Mouse (Mus musculus): Measurements from ENCODE around the gene Bphl.
A peak's percentile ranks its signal among the peaks of the same experiment; 100 is the strongest.

The Bphl gene

DNA sequence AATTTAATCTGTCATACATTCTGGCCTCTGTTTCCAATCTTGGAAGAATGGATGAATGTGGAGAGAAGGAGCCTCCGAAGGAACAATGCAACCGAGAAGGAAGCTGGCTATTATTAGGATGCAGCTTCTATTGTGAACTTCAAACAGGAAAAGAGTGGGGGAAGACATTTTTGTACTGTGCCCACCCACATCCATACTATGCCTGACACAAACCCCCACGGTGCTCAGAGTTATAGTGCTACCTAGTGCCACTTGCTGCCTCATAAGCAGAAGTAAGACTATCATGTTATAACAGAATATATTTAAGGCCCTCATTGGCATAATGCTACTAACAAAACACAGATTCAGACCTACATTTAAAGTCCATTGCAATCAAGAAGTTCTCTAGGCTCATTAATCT is 52.0 kb downstream of the Bphl start:
- no peak for DNase-seq

DNA sequence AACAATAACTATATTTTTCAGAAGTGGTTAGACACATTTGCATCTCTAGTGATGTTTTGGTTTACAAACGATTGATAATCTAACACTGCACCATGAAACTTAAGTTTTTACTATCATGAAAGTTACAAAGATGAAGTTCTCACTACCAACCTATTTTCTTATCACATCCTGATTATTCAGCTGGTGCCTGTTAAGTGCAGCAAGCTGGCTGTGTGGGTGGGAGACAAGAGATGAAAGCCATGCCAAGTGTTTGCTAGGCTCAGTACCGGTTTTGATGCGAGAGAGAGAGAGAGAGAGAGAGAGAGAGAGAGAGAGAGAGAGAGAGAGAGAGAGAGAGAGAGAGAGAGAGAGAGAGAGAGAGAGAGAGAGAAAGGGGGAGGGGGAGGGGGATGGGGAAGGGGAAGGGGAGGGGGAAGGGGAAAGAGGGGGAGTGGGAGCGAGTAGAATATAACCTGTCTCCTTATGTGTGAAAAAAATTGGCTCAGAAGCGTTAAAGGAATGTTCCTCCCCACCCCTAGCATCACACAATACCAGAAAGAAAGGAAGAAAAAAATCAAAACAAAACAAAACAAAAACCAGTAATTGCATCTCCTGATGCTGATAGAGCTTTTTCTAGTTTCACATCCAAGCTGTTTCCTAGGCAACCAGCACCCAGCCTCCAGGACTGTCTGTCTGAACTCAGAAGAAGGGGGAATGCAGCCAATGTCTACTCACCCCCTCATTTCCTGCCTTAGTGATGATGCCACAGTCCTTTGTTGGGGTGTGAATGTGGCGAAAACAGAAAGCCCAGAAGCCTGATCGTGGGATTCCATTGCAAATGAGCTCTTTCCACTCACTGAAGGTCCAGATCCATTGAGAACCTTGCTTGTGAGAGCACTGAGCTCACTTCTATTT is 58.4 kb downstream of the Bphl start:
- peak; percentile 45 for DNase-seq

DNA sequence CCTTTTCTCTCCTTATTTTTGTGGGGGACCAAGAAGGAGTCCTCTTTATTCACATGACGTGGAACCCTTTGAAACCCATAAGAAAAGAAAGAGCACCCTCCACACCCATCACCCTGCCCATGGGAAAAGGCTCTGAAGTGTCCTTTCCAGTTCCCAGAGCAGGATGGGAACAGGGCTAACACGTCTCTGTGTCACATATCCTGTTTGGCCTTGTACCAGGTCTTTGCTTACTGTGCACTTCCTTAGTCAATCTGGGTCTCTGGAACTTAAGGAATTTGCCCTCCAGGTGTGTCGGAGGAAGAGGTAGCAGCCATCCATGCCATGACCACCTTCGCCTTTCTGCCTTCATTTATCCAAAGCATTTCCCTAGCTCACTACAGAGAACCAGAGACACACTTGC is 59.1 kb downstream of the Bphl start:
- peak; percentile 75 for DNase-seq

GRCm38 (mm10) chr13:34097086-34097485 is 59.7 kb downstream of the Bphl start:
- DNase-seq, result peak; percentile 59

GRCm38 (mm10) chr13:34100733-34101132 is 63.3 kb downstream of the Bphl start:
- DNase-seq, result no peak

- no peak for DNase-seq
These were observed 63.9 kb downstream of the Bphl start for GRCm38 (mm10) chr13:34101247-34101646.

GRCm38 (mm10) chr13:34101908-34102307 is 64.5 kb downstream of the Bphl start:
- DNase-seq, result no peak

GRCm38 (mm10) chr13:34105364-34105763 is 68.0 kb downstream of the Bphl start:
- no peak for DNase-seq

GRCm38 (mm10) chr13:34106256-34106655 is 68.9 kb downstream of the Bphl start:
- no peak for DNase-seq

DNA sequence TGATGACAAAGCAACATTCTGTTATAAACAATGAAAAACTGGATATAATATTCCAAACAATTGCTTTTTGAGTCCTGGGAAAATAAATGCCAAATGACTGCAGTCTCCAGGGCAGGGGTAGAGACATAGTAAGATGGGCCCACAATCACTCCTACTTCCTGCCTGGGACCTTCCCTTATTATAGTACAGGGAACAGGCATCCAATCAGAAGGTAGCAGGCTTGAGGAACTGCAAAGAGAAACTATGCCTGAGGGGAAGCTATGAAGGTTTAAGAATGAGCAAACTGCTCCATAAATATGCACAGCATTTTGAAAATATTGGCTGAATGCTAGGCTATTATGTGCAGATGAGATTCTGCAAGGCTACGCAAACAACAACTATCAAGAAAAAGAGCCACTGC is 69.6 kb downstream of the Bphl start:
- DNase-seq, result no peak

DNA sequence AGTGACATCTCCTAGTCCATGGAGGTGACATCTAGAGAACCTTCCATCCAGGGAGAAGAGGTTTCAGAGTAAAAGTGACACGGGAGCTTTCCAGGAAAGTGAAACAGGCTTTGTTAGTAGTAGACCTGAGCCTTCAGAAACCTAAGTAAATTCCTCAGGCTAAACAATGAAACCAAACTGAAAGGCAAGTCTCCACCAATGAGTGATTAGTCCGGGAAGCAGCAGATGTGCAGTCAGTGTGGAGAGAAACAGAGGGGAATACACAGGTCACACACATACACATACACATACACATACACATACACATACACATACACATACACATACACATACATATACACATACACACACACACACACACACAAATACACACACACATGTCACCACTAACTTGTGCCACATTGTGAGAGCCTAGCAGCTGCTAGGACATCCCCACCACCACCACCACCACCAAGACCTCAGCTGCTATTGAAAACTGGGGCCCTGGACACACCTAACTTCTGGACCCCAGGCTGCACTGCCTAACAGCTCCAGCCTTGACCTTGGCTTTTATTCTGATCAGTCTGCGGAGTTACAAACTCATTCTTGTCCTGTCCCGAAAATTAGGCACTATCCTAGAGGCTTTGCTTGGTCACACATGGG is 71.8 kb downstream of the Bphl start:
- no peak for DNase-seq

GRCm38 (mm10) chr13:34109677-34110058 is 72.3 kb downstream of the Bphl start:
- peak; percentile 43 for DNase-seq

GRCm38 (mm10) chr13:34111019-34111418 is 73.6 kb downstream of the Bphl start:
- DNase-seq, result no peak

DNA sequence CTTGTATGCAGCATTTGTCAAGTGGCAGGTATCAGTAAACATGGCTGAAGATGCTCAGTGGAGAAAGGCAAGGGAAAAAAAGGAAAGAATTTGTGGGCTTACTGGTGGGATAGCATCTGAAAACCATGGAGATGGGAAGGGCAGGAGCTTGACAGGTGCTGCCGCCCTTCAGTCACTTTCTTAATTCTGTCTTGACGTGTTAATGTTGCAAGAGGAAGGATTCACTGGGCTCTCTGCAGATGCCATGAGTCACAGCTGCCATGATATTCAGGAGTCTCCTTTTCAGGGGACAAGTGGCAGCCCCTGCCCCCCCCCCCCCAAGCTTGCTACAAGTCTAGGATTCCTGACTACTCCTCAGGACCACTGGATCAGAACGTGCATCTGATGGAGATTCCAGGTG is 74.5 kb downstream of the Bphl start:
- DNase-seq, result no peak

- DNase-seq, result peak; percentile 84
These were observed 75.1 kb downstream of the Bphl start for GRCm38 (mm10) chr13:34112369-34113081.

DNA sequence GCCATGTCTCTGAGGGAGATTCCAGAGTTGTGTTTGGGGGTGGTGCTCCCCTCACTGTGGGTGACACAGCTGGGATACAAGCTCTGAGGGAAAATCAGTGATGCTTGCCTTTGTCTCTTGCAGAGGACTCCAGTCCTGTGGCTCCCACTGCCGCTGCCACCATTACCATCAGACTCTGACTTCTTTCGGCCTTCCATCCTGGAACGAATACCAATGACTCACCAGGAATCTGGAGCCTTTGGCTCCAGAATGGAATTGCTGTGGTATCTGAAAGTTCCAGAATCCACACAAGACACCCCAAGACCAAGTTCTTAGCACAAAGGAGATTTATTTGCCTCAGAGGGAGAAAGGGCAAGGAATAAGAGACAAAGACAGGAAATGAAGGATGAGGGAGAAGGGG is 75.7 kb downstream of the Bphl start:
- DNase-seq, result no peak

- DNase-seq, result no peak
These were observed 77.3 kb downstream of the Bphl start for GRCm38 (mm10) chr13:34114654-34115053.

GRCm38 (mm10) chr13:34116508-34116907 is 79.1 kb downstream of the Bphl start:
- no peak for DNase-seq

- no peak for DNase-seq
These were observed 81.4 kb downstream of the Bphl start for GRCm38 (mm10) chr13:34118816-34119215.

- no peak for DNase-seq
These were observed 82.0 kb downstream of the Bphl start for GRCm38 (mm10) chr13:34119406-34119805.

- no peak for DNase-seq
These were observed 83.1 kb downstream of the Bphl start for GRCm38 (mm10) chr13:34120536-34120935.

Data from lung, postnatal 36 days (tissue).